Mouse (Mus musculus): Measurements from ENCODE around the gene Crb1.
A peak's percentile ranks its signal among the peaks of the same experiment; 100 is the strongest.
"Not testable (repeated sequence)": the region's sequence is repeated elsewhere in the genome, so short reads cannot be mapped to it uniquely, and the experiment has no call there.

Crb1 gene

DNA sequence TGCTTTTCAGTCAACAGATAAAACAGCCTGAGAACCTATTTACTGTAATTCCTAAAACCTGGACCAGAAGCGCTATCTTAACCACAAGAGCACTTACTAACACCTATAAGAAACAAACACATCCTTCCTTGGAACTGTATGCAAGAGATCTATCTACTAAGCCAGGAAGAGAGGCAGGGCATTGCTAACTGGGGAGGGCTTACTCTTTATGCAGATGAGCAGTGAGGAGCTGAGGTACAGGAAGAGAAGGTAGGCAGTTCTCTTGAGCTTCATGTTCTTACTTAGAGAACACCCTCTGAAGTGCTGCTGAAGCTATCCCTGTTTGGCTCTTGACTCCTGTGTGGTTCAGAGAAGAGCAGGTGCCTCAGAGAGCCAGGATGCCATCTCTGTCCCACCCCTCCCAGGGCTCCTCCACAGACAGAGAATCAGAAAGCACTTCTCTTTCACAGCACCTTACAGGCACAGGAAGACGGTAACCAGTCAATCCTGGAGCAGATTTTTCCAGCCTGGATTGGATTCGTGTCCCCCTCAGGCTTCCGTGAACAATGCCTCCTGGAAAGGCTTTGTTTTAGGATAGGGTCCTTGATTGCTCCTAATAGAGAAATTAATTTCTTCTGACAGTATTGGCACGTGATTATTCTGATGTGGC lies at the start of gene Crb1:
TSS of gene Crb1 (minus strand) at position 463 of the 649 bp plus-strand sequence.
- no peak for DNase-seq

DNA sequence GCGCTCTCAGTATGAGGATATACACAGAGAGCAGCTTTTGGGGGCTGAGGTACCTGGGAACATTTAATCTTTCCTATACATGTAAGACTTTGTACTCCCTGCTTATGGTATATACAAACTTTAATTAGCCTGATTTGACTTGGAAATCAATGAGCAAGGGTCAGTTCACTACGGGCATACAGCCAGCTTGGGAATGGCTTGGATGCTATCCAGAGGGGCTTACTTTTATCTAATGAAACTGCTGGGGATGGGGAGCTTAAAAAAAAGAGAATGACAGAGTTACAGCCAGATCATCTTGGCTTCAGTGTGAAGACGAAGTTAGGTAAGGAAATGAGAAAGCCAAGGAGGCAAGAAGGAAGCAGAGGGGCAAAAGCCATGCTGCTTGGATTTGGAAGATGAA lies 48.1 kb upstream of the Crb1 start:
- DNase-seq: no peak

DNA sequence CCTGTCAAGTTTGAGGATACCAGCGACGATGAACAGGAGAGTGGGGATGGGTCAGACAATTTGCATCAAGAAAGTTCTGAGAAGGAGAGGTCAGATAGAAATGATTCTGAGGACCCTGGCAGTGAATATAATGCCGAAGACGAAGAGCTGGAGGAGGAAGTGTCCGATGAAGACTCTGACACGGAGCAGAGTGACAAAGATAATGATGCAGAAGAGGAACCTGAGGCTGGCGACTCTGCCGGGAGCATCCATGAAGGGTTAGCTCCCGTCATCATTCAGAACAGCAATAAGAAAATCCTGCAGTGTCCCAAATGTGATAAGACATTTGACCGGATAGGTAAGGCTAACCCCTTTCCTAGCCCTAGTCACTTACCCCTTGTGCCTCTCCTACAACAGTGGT lies 47.0 kb upstream of the Crb1 start:
- no peak for DNase-seq

DNA sequence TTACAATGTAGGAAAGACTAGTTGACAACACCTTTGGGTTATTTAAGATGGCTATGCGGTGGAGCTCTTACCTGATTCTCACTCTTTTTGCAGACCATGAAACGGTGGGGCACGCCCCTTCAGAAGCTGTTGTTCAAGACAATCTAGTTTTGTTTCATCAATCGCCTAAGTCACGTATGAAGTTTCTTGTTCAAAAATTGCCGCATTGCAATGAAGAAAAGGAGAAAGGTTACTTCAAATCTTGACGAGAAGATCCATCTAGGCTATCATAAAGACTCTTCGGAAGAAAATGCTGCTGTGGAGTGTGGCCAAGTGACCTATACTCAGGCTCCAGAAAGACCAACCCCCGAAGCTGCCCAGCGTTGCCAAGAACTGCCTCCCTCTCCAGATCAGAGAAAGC lies 46.0 kb upstream of the Crb1 start:
- DNase-seq: peak; percentile 13

DNA sequence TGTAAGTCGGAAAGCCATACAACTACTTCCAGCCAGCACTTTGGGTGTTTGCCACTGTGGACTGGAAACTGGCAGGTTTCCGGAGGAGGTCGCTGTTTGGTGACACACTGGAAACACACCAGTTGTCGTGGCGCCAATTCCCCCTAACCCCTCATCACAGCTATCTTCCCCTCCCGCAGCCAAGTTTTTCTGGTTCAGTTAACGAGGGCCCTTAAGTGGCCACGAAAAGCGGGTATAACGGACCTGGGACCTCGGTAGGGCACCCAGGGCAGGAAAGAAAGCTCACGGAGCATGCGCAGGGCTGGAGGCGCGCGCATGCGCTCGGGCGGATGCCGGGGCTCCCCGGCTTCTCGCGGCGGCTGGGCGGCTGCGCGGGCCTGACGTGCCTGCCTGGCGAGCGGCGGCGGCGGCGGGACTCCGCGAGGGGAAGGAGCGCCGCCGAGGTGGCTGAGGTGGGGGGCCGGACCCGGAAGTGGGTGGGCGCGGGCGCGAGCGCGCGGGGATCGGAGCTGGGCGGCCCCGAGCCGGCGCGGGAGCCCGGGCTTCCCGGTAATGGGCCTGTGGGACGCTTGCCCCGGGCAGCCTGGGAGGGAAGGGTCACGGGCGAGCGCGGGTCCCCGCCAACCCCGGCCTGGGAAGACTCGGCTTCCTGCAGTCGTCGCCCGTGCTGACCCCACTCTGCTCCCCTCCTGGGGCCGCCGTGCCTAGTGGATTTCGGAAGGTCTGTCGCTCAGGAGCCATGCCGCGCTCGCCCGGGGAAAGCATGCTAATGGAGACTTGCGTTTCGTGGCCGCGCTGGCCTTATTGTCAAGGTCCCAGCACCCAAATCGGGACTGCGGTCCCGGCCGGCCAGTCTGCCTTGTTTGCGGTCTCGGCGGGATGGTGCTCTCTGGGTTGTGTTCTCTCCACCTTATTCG lies 45.2 kb upstream of the Crb1 start, which contains the start of gene Zbtb41:
TSS of gene Zbtb41 (plus strand) at position 414 of the 917 bp plus-strand sequence.
- DNase-seq: peak; percentile 85

DNA sequence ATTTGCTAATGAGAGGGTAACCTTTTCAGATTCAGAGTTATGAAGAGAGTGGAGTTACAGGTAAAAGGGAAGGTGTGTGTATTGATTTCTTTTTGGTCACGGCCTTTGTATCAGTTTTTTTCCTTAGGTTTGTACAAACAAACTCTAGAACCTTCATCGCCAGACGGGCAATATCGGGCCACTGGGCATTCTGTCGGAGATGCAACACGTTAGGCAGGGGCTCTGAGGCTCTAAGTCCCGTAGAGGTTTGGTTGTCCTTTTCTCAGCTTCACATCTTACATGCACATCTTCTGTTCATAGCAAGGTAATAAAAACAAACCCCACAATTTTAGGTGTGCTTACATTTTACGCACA lies 44.6 kb upstream of the Crb1 start:
- DNase-seq: no peak

DNA sequence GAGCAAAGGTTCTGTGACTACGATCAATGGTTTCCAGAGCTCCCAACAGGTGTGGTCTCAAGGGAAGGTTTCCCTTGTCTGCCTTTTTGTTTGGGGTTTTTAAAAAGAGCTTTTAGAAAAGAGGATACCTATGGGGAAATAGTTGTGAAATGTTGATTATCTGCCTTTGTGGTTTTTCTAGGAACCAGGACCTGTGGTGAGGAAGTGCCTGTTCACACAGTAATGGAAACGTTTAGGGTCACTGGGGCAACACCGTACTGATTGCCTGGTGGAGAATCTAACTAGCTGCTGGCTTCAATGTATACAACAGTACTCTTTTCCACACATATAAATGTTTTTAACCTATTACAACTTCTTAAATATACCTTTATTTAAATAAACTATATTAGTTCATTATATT lies 36.6 kb upstream of the Crb1 start:
- DNase-seq: no peak

DNA sequence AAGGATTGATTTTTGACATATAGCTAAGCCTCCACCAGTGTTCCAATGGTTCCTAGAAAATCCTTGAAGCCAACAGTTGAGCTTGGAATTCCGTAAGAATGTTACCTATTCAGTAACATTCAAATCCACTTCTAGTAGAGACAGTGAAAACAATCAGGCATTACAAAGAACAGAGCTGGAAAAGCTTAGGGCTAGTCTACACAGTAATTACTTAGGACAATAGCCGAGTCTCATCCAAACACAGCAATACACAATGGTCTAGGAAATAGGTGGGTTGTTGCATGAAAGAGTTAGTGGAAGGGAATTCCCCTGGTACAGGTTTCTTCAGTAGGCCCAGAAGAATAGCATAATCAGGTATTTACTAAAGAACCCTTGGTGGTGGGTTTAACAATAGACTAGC lies 35.5 kb upstream of the Crb1 start:
- DNase-seq: not testable (repeated sequence)

DNA sequence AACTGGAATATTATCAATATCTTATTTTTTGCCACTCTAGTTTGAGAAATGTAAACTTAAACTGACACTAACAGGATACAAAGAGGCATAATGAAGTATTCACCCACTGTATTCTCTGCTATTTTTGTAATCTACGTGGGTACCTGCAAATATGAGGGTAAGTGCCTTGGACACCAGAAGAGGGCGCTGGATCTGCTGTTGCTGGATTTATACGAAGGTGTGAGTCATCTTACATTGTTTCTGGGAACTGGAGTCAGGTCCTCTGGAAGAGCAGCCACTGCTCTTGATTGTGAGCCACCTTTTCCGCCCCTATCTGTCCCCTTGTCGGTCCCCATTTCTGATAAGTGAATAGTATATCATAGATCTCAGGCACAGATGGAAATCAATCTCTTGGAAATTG lies 30.8 kb upstream of the Crb1 start:
- no peak for DNase-seq

DNA sequence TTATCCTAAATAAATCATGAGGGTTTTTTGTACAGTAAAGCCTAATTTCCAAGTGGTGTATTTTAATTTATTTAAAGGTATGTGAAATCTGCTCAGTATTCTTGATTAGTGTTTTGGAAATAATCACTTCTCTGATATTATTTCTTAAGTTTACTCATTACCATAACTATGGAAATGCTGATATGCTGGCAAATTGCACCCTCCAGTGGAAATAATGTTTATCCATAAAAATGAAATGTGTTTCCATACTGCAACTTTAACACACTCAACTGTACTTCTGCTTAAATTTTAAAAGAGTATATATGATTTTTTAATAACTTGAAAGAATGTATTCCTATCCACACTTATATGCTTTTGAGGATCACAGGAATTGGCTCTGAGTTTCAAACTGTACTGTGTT lies 28.9 kb upstream of the Crb1 start:
- no peak for DNase-seq

DNA sequence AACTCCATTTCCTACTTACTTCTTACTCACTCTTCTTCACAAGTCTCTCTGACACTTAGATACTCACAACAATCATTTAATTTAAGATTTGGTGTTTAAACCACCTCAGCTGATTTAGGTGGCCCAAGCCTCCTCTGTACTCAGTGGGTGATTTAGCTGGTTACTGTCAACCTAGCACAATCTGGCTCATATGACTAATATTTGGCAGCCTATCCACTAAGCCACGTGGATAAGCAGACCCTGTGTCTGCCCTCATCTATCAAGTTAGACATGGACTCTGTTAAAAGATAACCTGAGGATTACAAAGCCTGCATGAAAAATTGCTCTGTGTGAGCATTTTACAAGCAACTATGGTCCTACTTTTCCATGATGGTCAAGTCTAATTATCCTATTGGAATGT lies 19.7 kb upstream of the Crb1 start:
- no peak for DNase-seq

DNA sequence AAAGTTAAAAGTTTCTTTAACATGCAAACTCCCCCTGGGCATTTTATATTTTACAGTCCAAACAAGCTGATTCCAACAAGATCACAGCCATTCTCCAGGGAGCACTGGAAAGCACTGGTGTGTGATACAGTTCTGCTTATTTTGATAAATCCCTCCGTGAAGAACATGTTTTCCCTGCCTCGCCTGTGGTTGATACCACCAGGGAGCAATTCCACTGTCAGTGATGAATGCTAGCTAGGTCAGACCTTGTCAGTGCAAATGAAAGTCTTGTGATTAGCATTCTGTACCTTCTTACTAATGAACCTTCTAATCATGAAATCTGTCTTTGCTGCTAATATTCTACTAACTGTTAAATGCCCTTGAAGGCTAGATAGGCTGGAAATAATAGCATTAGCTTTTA lies 14.8 kb upstream of the Crb1 start:
- no peak for DNase-seq

DNA sequence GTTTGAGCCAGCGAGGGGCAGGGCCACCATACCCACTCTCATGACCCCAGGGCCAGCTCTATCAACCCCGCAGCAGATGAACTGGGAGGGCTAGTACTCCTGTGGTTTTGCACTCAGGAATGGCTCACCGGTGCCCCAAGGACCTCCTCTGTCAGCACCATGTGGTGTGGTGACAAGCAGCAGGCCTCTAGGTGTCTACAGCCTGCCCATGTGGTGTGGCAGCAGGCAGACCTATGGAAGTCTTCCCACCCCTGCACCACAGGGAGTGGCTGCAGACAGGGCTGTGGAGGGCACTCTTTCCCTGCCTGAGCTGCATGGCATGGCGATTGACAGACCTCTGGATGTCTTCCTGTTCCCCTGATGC lies 2.7 kb upstream of the Crb1 start:
- DNase-seq: no peak

DNA sequence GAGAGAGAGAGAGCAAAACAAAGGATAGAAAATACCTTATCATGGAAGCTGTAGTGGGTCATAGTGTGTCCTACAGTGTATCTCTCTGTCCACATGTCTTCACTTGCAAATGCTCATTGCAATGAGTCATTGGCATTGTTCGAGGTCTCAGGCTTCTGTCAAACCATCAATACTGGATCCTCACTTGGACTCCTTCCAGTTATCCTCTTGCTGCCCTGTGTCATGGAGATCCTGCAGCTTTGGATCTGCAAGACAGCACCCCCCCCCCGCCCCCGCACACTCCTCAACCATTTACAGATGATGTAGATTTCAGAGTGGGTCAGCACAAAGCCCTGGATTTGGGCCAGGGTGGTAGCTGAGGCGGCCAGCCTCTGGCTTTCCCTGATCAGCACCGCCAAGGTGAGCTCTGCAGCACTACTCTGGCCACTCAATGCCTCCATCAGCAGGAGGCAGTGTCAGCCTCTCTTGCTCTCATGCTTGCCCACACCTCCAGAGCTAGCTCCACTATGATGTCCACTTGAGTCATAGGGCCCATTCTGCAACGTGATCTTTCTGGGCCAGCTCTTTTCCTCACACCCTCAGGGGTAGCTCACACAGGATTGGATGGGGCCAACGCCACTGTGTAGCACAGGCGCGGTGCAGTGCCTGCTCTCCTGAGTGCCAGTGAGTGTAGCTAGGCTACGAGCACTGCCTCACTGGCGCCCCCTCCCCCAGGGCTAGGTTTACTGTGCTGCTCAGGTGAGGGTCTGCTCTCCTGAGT lies 2.1 kb upstream of the Crb1 start:
- DNase-seq: no peak

DNA sequence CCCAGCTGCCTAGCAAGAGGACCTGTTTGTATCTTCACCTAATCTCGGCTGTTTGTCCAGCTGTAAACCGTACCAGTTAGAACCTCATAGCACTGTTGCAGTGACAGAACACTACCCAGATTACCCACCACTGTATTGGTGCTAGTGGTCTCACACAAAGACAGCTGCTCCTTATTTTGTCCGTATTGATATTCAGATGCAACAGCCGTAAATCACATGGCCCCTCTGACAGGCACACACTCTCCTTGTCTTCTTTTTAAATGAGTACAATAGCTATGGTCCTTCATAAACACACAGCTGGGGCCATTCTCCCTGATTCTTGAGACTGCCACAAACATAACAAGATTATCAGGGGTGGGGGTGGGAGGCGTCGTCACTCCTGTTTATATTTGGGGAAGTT lies 1.0 kb downstream of the Crb1 start:
- no peak for DNase-seq

DNA sequence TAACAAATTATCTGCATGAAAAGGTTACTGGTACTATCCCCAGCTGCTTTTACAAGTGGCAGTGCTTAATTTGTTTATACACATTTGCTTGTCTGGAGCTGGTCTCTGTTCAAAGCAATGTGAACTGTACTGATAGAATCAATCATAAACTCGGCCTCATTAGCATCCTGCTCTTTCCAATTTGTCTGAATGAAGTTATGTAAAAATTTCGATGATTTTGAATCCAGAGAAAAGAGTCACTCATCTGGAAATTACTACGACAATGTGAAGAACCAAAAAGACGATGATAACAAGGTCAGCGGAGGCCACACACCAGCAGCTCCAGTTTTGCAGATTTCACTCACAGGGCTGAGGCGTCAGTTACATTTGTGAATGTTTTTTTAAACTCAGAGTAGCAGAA lies 5.6 kb downstream of the Crb1 start:
- DNase-seq: no peak

DNA sequence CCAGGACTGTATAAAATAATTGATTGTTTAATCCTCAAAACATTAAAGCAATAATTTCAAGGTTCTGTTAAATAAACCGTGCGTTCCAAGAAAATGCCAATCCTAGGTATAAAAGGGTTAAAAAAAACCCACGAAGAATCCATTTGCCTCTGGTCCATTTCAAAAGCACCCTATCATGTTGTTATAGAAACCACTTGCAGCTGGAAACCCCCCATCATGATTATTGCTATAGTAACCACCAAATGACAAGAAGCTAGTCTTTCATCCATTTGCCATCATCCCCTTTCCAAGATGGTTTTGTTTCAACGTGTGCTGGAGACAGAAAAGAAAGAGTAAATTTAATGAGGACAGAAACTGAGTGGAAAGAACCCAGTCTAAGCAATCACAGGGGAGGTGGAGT lies 28.3 kb downstream of the Crb1 start:
- no peak for DNase-seq

DNA sequence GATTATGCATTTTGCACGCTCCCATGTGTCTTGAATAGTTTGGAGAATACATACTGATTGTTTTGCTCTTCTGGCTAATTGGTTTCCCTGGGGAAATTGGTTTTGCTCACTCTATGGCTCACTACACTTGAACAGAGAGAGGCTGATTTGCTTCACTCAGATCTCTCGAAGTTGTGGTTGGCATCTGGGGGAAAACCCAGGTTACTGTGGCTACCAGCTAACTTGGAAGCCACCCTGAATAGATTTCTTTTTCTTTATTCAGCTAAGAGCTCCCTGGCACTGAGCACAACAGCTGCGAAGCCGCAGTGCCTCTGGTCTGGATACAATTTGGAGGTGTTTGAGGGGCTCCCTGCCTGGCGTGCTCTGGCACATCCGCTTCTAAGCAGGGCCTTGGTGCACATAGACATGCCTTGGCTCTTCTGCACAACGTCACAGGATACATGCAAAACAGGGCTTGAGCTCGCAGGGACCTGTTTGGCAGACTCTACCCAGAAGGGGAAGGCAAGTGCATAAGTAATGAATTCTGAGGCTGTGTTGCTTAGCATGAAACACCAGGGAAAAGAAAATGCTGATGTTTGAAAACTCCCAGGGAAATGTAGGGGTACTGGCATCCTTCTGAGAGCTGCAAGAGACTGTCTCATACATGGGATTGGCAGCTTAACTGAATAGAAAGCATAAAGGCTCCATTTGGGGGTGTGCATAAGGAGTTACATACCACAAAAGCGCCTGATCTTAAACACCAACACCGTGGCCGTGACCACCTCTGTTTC lies 30.1 kb downstream of the Crb1 start:
- peak; percentile 40 for DNase-seq

DNA sequence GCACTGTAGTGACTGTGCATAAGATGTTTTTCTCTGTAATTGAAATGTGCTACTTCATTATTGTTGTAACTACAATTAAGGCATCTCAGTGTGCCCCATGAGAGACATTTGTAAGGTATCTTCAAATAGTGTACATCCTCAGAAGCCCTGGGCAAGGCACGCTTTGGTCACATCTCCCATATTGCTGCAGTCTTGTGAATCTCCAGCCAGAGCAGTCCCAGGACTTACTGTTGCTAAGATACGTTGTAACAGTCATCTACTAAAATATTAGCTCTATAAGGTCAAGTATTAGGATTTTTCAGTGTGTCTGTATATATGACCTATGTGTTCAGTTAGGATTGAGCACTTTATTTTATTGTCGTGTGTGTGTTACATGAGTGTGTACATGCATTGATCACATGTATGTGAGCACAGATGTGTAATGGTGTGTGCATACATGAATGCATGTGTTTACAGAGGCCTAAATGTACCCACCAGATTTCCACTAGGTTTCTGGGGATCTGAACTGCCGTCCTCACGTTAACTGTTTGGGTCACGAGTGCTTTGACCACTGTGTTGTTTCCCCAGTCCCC lies 30.8 kb downstream of the Crb1 start:
- no peak for DNase-seq

DNA sequence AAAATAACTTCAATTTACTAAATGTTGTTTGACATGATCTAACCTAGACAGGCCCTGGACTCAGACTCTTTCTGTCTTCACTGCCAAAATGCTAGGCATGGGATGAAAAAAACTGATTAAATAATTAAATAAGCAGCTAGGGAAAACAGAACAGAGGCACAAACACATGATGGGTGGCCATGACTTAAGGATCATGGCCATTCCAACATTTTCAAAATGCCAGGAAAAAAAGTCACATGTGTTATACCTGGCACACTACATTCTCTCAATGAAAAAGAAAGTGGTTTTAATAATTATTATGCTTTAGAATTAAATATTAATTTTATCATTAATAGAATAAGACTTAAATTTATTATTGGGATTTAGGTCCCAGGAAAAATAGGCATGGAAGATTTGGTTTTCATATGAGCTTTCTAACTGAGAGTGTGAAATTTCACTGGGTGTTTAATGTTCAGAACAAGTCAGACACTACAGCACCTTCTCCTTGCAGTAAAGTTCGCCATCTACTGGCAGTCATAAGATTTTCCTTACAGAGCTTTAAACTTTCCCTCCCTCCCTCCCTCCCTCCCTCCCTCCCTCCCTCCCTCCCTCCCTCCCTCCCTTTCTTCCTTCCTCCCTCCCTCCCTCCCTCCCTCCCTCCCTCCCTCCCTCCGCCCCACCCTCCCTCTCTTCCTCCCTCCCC lies 36.6 kb downstream of the Crb1 start:
- DNase-seq: no peak

DNA sequence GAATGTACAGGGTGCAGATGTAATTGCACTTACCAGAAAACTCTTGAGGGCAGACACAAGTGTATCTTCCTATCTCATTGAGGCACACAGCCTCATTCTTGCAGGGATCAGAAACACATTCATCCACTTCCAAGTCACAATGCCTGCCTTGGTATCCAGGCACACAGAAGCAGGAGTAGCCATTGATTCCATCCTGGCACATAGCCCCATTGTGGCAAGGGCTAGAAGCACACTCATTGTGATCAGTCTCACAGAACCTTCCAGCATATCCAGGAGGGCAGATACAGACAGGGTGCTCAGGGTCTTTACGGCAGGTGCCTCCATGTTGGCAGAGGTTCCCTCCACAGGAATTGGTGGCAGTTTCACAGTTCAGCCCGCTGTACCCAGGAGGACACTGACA lies 39.9 kb downstream of the Crb1 start:
- DNase-seq: no peak

DNA sequence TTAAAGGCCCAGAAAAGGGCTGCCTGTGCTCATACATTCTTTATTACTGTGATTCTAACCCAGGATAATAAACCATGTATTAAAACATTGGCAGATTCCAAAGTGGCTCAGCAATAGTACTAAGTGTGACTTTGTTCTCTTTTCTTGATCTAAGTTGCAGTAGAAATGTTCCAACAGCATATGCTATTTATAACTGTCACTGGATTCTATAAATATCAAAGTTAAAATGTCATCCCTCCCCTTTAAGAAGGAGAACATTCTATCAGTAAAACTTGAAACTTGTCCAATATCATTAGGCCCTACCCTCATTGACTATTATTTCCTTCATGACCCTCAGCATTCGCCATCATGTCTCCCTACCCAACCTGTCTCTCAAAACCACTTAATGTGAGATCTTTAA lies 48.1 kb downstream of the Crb1 start:
- no peak for DNase-seq

All from right cerebral cortex, postnatal 4 days (tissue).